Mouse (Mus musculus): ENCODE data around the gene Zfy1. TPM values are rescaled to one million over a fixed set of nuclear protein-coding genes. Genes with fewer than 3 reads are reported as not detected.
"Not testable (repeated sequence)": the region's sequence is repeated elsewhere in the genome, so short reads cannot be mapped to it uniquely, and the experiment has no call there.

Gene Zfy1
- total RNA-seq (2021), result not detected
- long read RNA-seq, experiment 1, result 0 reads
- long read RNA-seq, experiment 2, result 0 reads

GRCm38 (mm10) chrY:797309-797708 lies at the start of gene Zfy1:
Gene Zfy1, minus strand, starts transcription at chrY:797409.
- DNase-seq; intact Hi-C loops (cut with DNase I): not testable (repeated sequence)

- DNase-seq, result no peak
- intact Hi-C loops (cut with DNase I), result no loop called here
Observed at GRCm38 (mm10) chrY:818396-818795, 21.2 kb upstream of the Zfy1 start, which contains the start of gene Uba1y. Gene Uba1y, plus strand, starts transcription at chrY:818649.

GRCm38 (mm10) chrY:808991-809661 lies 11.9 kb upstream of the Zfy1 start:
- DNase-seq, result peak in 1 of 2 experiments; percentile 14
- intact Hi-C loops (cut with DNase I), result no loop called here

Other genes starting within 250 kb of the Zfy1 start
- gene Uba1y, start 21.2 kb upstream of the Zfy1 start, total RNA-seq (2021), result not detected
- 1 to 10 TPM in 1 of 2 experiments, not detected in 1; 8.2 TPM for gene Kdm5d, start 100.4 kb upstream of the Zfy1 start, total RNA-seq (2021)
- gene Eif2s3y, start 213.1 kb upstream of the Zfy1 start, total RNA-seq (2021), result 10 to 100 TPM in 1 of 2 experiments, not detected in 1; 39.9 TPM

Measured in gastrocnemius, postnatal 36 days (tissue).